Mouse (Mus musculus) lung, postnatal 0 days (tissue): ENCODE measurements at regions not wholly inside any gene's neighbourhood (a gene's known extent, or its start where the extent isn't known, plus 50 kb on each side); places are given as distances from the start of the nearest gene placed in this dataset.

ENCODE experiments used
- ATAC-seq: fragments of 200-750 bp; cut with Nextera tagmentation; 2 replicates; pipeline ENCODE4 v1.8.0; 2017; ENCODE audit warnings: moderate library complexity
- DNase-seq: peaks from one replicate; pipeline ENCODE4 v3.0.0-alpha.2; 2016; ENCODE audit warnings: low spot score
- H3K27ac ChIP-seq: fragments of 300-500 bp; sonication (generic); 2 replicates; pipeline ENCODE4 v1.5.1; 2014; ENCODE audit warnings: antibody characterized with exemption, mild to moderate bottlenecking, low read length, mixed read lengths
- H3K27me3 ChIP-seq: fragments of 300-500 bp; sonication (generic); replicated peaks from 2 replicates; pipeline ENCODE4 v1.6.1; 2014; ENCODE audit warnings: low read length, mixed read lengths; ENCODE audit not compliant: insufficient read depth
- H3K36me3 ChIP-seq: fragments of 300-500 bp; sonication (generic); 2 replicates; pipeline ENCODE4 v1.6.1; 2014; ENCODE audit warnings: low read length, mixed read lengths; ENCODE audit not compliant: insufficient read depth
- H3K4me1 ChIP-seq: fragments of 300-500 bp; sonication (generic); 2 replicates; pipeline ENCODE4 v1.6.1; 2014; ENCODE audit warnings: antibody characterized with exemption, low read depth, low read length, mixed read lengths; ENCODE audit not compliant: insufficient read depth
- H3K4me2 ChIP-seq: fragments of 300-500 bp; sonication (generic); replicated peaks from 2 replicates; pipeline ENCODE4 v1.6.1; 2014; ENCODE audit warnings: low read depth, mild to moderate bottlenecking, low read length, moderate library complexity, mixed read lengths
- H3K4me3 ChIP-seq: fragments of 300-500 bp; sonication (generic); 2 replicates; pipeline ENCODE4 v1.5.1; 2014; ENCODE audit warnings: low read depth, low read length
- H3K9ac ChIP-seq: fragments of 300-500 bp; sonication (generic); replicated peaks from 2 replicates; pipeline ENCODE4 v1.6.1; 2014; ENCODE audit warnings: low read depth, mild to moderate bottlenecking
- H3K9me3 ChIP-seq: fragments of 300-500 bp; sonication (generic); 2 replicates; pipeline ENCODE4 v1.6.1; 2016; ENCODE audit warnings: low read length, mixed read lengths
- CTCF ChIP-seq: IDR thresholded peaks from 2 replicates; pipeline ENCODE4 v1.5.1; 2016; ENCODE audit warnings: antibody characterized with exemption, mild to moderate bottlenecking
- EP300 ChIP-seq: IDR thresholded peaks from 2 replicates; pipeline ENCODE4 v1.6.1; 2016; ENCODE audit warnings: antibody characterized with exemption, mild to moderate bottlenecking, control low read depth
- WGBS: fragments of 180-500 bp; shearing (Covaris S2); extraction: QIAGEN DNeasy Blood & Tissue Kit; methylation state at CpG from one replicate; pipeline ENCODE4 v1.1.7; 2014; 5-methylcytosine and 5-hydroxymethylcytosine counted together

- ATAC-seq (no peak), DNase-seq (no peak)
- Histone ChIP-seq H3K9me3 (no peaks in the 10 kb centered on the region), H3K36me3 (no peaks in the 10 kb centered on the region), H3K9ac (no peak overlapping the region), H3K4me3 (no peak overlapping the region), H3K4me1 (0 out of 2 replicates have a peak, but pooled peaks cover 6% of the 10 kb centered on the region), H3K4me2 (no peak overlapping the region), H3K27ac (no peak overlapping the region; the same call in 1 of the 2 replicates), H3K27me3 (no peaks in the 10 kb centered on the region)
- TF ChIP-seq EP300 = no peak
- no peak for TF ChIP-seq CTCF
- WGBS = 45% methylated on average over 6 of the region's 6 CpGs
Observed at GRCm38 (mm10) chr12:110204246-110204989, 74.5 kb upstream of the Dio3 start.

- no peak overlapping the region for H3K27ac ChIP-seq
Observed at GRCm38 (mm10) chr12:110206271-110206670, 72.6 kb upstream of the Dio3 start.

GRCm38 (mm10) chr12:110206812-110207211, 72.1 kb upstream of the Dio3 start:
- DNase-seq (peak; percentile 17), ATAC-seq (peak; percentile 18; the same call in 1 of the 2 replicates)
- H3K4me1 ChIP-seq = 0 out of 2 replicates have a peak, but pooled peaks cover 6% of the 10 kb centered on the region
- H3K9me3 ChIP-seq = no peaks in the 10 kb centered on the region
- WGBS = 12% methylated on average over 6 of the region's 6 CpGs
- peak overlapping the region; percentile 27; the same call in 1 of the 2 replicates for H3K27ac ChIP-seq
- no peaks in the 10 kb centered on the region for H3K27me3 ChIP-seq
- H3K9ac ChIP-seq = no peak overlapping the region
- H3K4me2 ChIP-seq = no peak overlapping the region
- no peak overlapping the region for H3K4me3 ChIP-seq
- H3K36me3 ChIP-seq = no peaks in the 10 kb centered on the region
- TF ChIP-seq CTCF = no peak
- TF ChIP-seq EP300 = no peak

More at GRCm38 (mm10) chr12:110206271-110206670, 72.6 kb upstream of the Dio3 start:
- H3K9ac ChIP-seq = no peak overlapping the region
- H3K4me3 ChIP-seq = no peak overlapping the region
- H3K9me3 ChIP-seq = no peaks in the 10 kb centered on the region
- H3K27me3 ChIP-seq = no peaks in the 10 kb centered on the region
- no peak overlapping the region for H3K4me2 ChIP-seq
- no peak for DNase-seq
- TF ChIP-seq EP300 (no peak), CTCF (no peak)
- no peak for ATAC-seq
- 17% methylated on average over 5 of the region's 5 CpGs for WGBS
- no peaks in the 10 kb centered on the region for H3K36me3 ChIP-seq
- H3K4me1 ChIP-seq = 0 out of 2 replicates have a peak, but pooled peaks cover 6% of the 10 kb centered on the region

- H3K9ac ChIP-seq = no peak overlapping the region
- H3K4me3 ChIP-seq = no peak overlapping the region
- DNase-seq (peak; percentile 74), ATAC-seq (peak; percentile 59)
- no peaks in the 10 kb centered on the region for H3K27me3 ChIP-seq
- peak overlapping the region; percentile 27; the same call in 1 of the 2 replicates for H3K27ac ChIP-seq
- H3K9me3 ChIP-seq = no peaks in the 10 kb centered on the region
- 0 out of 2 replicates have a peak, but pooled peaks cover 6% of the 10 kb centered on the region for H3K4me1 ChIP-seq
- WGBS = 32% methylated on average over 9 of the region's 9 CpGs
- no peaks in the 10 kb centered on the region for H3K36me3 ChIP-seq
- TF ChIP-seq CTCF = no peak
- no peak for TF ChIP-seq EP300
- no peak overlapping the region for H3K4me2 ChIP-seq
Observed at GRCm38 (mm10) chr12:110207246-110207852, 71.5 kb upstream of the Dio3 start.

- no peak for TF ChIP-seq EP300
- TF ChIP-seq CTCF = no peak
- no peak overlapping the region for H3K4me3 ChIP-seq
- H3K27me3 ChIP-seq = no peaks in the 10 kb centered on the region
- H3K4me1 ChIP-seq = no peaks in the 10 kb centered on the region
- 62% methylated on average over 4 of the region's 4 CpGs for WGBS
- no peak overlapping the region for H3K9ac ChIP-seq
- no peaks in the 10 kb centered on the region for H3K36me3 ChIP-seq
- ATAC-seq (no peak), DNase-seq (no peak)
- no peak overlapping the region for H3K27ac ChIP-seq
- no peak overlapping the region for H3K4me2 ChIP-seq
- H3K9me3 ChIP-seq = no peaks in the 10 kb centered on the region
Observed at GRCm38 (mm10) chr12:110212716-110213115, 66.2 kb upstream of the Dio3 start.

- no peak for DNase-seq
- WGBS = 26% methylated on average over 8 of the region's 8 CpGs
- no peaks in the 10 kb centered on the region for H3K27me3 ChIP-seq
- H3K4me3 ChIP-seq = no peak overlapping the region
- TF ChIP-seq EP300 (no peak), CTCF (no peak)
- no peaks in the 10 kb centered on the region for H3K9me3 ChIP-seq
- H3K36me3 ChIP-seq = no peaks in the 10 kb centered on the region
- no peak overlapping the region for H3K27ac ChIP-seq
- H3K9ac ChIP-seq = no peak overlapping the region
- no peaks in the 10 kb centered on the region for H3K4me1 ChIP-seq
- no peak for ATAC-seq
- no peak overlapping the region for H3K4me2 ChIP-seq
Observed at GRCm38 (mm10) chr12:110214833-110215232, 64.0 kb upstream of the Dio3 start.
